Mouse (Mus musculus) adrenal gland, postnatal 36 days (tissue): ENCODE data around the gene Ccdc170. TPM values are rescaled to one million over a fixed set of nuclear protein-coding genes. Genes with fewer than 3 reads are reported as not detected.

Source experiments
- DNase-seq, 2 experiments: peaks; one replicate each; pipeline ENCODE4 v3.0.0; 2021; ENCODE audit warnings: mixed read lengths in 1 of 2
- total RNA-seq, 2 experiments: library from RNA; stranded (reverse); gene quantifications; 2 replicates each; pipeline ENCODE4 v1.2.3; 2021

The Ccdc170 gene
- total RNA-seq, 2 experiments from 2014 or later: 0.10 to 0.66 TPM

DNA sequence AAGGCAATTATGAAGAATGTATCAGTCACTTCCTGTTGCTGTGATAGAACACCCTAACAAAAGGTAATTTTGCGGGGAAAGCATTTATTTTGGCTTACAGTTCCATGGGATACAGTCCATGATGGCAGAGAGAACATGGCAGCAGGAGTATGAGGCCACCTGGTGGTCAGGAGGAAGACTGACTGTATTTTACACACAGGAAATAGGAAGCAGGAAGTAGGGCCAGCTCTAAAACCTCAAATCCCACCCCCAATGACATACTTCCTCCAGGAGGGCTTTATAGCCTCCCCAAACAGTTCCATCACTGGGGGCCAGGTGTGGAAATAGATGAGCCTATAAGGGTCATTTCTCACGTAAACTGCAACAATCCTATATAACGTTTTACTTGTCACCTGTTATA lies 39.8 kb downstream of the Ccdc170 start:
- DNase-seq: no peak

DNA sequence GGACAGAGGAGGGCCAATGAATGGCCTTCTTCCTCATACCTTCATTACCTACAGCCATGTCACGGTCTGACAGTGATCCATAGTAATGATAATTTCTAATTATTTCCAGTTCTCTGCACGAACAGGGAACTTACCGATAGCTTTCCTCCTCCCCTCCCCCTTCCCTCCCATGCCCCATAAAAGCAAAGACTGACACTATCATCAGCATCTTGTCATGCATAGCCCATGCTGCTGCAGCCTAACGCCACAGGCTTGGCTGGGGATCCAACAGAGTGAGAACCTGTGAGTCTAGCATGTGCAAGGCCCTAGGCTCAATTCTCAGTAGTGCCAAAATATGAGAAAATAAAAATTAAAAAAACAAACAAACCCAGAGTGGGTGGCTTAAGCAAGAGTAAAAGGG lies 40.8 kb downstream of the Ccdc170 start:
- DNase-seq: no peak

DNA sequence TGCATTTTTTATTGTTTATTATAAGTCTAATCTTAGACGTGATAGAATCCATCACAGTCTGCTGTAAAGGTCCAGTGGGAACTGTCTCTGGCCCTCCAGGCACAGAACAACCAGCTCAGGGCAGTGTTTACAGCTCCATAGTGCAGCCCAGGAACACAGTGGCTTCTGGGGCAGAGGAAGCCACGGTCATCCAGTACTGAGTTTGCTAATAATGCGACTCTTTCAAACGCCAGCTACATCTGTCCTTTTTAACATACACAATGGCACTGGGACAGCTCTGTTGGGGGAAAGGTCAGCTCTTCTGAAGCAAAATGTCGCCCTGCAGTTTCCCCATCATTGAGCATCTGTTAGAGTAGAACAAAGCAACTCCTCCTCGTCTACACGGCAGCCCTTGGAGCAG lies 45.7 kb downstream of the Ccdc170 start:
- no peak for DNase-seq

DNA sequence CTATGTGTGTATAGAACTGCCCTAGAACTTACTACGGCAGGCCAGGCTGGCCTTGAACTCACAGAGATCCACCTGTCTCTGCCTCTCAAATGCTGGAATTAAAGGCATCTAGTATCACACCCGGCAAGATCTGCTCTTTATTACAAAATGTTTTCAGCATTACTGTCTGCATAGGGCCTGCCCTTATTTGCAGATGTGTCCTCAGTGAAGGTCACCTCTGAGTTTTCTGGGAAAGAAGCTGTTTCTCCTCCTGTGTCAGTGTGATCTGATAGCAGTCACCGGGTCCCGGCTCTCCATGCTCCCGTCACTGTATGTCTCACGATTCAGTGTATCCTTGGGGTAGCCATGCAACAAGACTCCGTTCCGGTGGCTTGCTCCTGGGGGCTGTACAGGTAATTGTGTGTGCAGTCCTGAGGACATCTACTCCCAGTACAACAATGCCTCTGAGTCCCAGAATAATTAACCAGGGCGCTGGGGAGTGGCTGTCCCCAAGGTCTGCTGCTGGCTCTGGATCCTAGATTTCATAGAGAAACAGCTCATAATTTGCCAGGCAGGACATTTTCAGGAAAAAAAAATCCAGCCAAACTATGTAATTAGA lies 48.4 kb downstream of the Ccdc170 start:
- peak; percentile 37 to 54 for DNase-seq

DNA sequence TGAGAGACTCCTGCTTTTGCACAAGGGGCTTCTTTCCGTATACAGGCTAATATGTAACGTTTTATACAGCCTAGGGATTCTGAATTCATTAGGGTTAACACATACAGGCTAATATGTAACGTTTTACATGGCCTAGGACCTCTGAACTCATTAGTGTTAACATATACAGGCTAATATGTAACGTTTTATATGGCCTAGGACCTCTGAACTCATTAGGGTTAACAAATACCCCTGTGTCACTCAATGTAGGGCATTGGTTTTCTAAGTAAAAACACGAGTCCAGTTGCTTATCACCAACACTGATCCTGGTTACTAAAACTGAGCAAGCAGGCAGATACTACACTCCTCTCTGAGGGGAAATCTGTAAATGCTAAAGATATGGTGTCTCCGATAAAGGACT lies 49.6 kb downstream of the Ccdc170 start:
- DNase-seq: no peak

DNA sequence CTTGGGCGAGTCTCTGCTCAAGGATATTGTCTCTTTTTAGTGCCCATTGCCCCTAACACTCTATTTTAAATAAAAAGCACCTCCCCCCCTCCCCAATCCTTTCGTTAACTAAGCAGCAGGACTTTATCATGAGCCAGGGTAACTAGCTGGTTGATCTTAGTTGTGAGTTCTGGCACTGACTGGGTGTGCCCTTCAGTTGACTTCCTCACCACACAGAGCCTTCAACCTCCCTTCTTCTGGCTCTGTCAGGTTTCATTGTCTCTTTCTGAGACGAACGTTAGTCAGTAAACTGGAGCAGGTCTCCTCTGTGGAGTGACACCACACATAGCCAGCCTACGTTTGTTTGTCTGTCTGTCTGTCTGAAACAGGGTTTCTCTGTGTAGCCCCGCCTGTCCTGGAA lies 50.4 kb downstream of the Ccdc170 start:
- no peak for DNase-seq

DNA sequence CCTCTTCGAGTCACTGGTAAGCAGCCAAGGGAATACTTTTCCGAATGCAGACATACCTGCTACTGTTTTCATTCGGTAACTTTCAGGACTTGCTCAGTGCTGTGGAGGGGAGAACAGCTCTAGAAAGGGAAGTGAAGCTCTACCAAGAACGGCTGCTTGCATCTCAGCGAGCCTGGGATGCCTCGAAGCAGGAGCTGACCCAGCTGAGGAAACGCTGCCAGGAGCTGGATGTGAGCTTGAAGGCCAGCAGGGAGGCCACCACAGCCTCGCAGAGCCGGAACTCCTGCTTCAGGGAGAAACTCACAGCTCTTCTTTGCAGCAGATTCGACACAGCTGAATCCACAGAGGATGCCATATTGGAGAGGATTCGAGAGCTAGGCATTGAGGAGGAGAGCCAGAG lies 51.6 kb downstream of the Ccdc170 start:
- DNase-seq: peak; percentile 44 to 61

DNA sequence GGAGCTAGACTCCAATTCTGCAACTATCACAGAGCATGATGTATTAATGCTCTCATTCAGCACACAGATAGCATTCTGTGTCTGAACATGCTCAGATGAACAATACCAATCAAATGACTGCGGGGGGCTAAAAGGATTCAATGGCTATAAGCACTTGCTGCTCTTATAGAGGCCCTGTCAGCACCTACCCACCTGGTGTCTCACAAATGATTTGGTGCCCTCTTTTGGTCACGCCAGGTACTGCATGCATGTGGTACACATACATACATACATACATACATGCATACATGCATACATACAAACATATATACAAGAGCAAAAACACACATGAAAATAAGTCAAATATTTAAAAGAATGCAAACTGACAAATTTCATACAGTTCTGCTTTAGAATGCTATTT lies 63.2 kb downstream of the Ccdc170 start:
- no peak for DNase-seq

DNA sequence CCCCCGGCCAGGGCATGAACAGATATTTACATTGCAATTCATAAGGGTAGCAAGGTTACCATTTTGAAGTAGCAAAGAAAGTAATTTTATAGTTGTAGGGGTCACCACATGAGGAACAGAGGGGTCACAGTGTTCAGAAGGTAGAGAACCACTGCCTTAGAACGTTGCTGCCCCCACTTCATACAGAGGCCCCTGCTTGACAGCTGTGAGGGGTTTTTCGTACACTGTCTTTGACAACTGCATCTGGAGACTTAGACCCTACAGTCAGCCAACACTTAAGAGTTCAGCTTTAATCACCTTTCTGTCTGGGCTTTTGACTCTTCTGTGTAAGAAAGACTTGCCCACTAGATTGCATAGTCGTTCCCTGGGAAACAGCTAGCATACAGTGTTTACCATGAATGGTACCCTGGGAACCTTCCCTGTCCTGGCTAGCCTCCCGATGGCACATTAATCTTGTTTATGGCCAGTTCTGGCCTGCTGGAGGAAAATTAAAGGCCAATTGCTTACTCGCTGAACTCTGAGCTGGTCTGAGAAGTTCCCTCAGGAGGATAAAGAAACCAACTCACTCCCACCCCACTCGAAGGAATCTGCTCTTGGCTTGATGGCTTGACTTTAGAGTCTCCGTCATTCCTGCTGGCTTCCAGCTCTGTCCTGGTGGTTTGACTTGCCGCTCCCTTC lies 71.3 kb downstream of the Ccdc170 start:
- peak; percentile 28 to 32 for DNase-seq

DNA sequence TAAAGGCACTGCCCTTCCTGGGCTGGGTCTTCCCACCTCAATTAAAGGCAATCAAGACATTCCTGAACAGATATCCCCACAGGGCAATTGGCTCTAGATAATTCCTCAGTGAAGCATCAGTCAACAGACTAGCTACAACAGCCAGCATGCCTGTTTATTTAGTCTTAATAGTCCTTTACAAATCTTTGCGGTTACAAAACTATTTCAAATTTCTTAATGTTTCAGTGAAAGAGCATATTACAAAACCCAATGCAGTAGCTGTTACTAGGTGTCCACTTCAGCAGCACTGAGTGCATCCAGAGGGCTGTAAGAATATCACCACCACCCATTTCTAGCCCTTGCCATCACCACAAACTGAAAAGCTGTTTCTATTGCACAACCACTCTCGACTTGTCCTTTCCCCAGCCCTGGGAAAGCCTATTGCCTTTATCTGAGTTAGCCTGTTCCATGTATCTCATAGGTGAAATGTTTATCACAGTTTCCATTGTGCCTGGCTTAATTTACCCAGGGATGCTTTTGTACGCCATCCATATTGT lies 74.6 kb downstream of the Ccdc170 start:
- DNase-seq: no peak

DNA sequence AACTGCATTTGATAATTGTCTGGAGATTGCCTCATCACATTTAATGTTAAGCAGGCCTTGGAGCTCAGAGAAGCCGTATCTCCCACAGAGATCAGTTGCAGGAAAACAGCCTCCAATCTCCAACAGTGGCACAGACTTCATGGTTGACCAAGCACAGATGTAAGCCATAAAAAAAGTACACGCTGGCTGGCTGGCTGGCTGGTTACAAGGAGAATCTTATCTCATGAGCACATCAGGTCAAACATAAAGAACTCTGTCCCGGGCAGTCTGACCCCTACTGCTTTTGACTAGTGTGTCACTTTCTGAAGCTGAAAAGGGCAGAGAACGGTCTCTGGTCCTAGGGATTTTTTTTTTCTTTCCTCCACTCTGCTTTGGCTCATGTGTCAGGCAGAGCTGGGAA lies 76.8 kb downstream of the Ccdc170 start:
- no peak for DNase-seq

DNA sequence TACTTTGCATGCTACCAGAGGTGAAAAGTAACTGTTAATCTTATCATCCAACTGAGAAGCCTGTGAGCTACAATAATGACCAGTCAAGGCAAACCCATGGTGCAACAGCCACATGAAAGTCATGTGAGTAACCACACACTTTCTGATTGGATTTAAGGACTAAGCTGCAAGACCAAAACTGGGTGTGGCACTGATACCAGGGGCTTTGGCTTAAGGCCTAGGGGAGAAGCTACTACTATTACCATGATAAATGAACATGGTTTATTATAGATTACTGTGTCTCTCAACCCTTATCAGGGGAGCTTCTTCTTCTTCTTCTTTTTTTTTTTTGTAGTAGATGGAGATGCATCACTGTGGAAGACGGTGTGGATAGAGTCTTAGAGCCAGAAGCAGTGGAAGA lies 82.8 kb downstream of the Ccdc170 start:
- DNase-seq: no peak

DNA sequence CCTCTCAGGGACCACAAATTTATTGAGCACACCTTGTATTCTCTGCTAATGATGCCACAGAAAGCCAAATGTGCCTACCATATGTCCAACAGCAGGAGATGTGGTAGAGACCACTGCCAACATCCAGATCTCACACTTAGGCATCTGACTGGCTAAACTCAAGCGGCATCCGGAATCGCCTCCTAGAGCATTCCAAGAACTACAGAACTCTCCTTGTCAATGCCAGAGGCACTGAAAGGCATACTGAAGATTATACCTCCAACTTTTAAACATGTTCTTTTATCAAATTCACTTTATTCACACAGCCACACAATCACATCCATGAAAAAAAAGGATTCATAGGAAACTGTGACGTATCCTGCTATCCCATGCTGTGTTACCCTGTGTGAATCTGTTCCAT lies 88.5 kb downstream of the Ccdc170 start:
- DNase-seq: no peak

DNA sequence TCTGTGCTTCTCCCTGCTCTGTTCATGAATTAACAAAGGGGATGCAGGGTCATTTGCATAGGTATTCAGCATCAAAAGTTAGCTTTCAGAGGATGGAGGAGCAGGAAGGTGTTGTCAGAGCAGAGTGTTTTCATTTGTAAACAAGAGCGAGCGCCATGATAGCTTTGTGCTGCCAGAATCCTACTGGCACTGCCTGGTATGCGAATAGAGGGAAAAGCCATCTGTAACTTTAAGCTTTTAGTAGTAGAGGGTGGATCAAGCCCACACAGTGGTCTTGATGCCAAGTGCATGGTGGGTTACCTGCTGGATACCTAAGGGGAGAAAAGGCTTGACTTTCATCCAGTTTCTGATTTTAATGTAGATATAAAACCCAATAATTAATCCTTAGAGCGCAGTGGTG lies 89.0 kb downstream of the Ccdc170 start:
- no peak for DNase-seq

DNA sequence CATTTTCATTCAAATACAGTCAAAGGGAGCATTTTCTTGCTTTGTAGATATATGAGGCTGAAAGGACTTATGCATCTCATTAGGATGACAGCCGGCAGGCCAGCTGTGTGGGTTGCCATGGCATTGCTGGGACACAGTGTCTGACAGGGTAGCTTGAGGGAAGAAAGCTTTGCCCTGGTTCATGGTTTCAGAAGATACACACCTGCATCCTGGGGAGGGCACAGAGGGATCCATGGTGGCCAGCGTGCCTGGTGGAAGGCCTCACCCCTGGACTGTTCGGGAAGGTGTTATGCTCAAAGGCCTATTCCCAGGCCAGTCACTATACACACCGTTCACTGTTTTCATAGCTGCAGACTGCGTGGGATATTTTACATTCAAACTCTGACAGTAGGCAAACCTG lies 99.6 kb downstream of the Ccdc170 start:
- no peak for DNase-seq

DNA sequence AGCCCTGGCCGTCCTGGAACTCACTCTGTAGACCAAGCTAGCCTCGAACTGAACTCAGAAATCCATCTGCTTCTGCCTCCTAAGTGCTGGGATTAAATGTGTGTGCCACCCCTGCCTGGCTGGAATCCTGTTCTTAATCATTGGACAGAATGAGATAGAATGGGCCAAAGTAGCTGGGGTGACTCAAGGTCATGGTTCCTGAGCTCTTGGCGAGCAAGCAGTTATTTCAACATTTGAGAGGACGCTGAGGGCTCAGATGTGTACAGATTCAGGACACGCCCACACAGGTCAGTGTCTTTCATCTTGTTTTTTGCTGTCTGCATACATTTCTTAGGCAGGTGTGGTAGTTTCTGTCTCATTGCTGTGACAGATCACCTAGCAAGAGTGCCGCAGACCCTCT lies 104.4 kb downstream of the Ccdc170 start:
- DNase-seq: peak; percentile 35 to 45

DNA sequence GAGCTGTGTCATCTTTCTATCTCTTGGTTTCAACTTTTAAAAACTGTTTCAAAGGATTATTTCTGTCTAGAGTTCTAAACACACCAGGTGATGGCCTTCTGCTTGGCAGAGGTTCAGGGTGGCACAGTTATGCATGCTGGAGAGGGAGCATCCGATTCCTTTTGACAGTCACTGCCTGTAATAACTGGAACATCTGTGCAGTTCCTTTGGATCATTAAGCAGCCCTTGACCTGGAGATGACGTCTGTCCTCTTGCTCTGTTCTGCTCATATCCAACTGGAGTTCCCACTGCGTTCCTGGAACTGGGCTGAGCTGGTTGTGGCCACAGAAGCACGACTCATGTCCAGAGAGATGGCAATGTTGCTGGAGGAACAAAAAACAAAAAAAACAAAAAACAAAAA lies 107.3 kb downstream of the Ccdc170 start:
- no peak for DNase-seq

DNA sequence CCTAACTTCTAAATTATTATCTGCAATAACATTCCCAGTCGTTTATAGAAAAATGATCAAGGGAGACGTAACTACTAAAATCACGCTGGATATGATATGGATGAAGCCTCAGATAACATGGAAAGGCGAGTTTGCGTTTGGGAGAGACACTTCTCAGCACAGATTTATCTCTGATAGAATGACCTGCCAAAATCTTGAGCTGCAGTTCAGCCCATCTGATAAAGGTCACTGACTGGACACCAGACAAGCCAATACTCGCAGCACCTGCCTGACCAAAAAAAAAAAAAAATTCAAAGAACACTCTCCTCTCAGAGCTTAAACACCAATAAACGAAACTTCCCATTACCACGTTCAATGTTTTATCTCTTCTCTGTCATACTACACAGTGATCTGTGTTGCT lies 108.7 kb downstream of the Ccdc170 start:
- no peak for DNase-seq

DNA sequence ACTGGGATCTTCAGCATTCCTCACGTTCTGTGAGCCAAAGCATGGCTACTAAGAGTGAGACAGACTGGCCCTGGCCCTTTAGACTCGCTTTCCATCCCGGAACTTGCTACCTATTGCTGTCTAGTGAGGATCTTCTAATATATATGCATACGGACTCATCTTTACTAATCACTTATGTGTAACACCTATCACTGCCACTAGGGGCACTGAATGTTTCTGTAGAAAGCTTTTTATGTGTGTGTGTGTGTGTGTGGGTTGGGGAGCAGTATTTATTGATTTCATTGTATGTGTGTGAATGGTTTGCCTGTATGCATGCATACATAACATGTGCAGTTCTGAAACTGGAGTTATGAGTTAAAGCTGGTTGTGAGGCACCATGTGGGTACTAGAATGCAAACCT lies 111.5 kb downstream of the Ccdc170 start:
- DNase-seq: no peak

DNA sequence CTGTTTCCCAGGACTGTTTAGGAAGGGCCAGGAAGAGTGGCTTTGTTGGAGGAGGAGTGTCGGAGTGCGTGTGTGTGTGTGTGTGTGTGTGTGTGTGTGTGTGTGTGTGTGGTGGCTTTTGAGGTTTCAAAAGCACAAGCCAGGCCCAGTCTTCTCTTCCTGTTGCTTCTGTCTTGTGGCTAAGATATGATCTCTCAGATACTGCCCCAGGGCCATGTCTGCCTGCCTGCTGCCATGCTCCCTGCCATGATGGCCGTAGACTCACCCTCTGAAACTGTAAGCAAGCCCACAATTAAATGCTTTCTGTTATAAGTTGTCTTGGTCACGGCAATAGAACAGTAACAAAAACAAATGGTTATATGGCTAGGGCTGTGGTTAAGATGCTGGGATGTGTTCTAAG lies 114.9 kb downstream of the Ccdc170 start:
- DNase-seq: no peak

DNA sequence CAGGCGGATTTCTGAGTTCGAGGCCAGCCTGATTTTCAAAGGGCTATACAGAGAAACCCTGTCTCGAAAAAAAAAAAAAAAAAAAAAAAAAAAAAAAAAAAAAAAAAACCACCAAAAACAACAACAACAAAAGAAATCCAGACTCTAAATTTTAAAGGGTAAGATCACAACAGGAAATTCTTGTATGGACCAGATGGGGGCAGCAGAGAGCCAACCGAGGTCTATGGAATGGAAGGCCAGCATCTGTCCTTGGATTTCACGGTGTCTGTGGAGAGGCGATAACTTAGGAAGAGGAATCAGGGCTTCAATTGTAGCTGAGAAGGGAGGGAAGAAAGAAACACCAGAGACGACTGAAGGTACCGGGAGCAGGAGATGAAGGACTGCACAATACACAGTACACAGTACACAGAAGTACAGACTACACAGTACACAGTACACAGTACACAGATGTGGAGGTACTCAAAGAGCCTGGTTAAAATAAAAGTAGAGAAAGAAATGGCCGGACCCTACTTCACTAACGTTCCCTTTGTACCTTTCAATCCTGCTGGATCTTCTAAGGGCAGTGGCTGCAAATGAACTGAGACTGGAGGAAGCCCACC lies 116.0 kb downstream of the Ccdc170 start:
- DNase-seq: peak; percentile 72 to 79

DNA sequence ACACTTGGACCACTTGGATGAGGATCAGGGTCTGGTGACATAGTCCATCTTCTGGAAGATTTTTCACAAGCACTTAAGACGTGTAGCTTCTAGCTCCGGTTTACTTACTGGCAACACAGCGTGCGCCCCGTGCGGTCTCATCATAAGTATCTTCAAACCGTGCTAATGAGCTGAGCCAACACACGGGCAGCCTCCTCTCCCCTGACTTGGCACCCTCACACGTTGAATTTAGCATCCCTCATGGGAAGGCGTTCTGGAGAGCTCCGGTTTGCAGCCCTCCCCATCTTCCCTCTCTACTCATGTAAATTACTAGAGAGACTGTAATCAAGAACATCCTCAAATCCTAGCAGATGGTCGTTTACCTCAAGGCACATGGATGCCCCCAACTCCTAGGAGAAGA lies 116.6 kb downstream of the Ccdc170 start:
- DNase-seq: no peak

DNA sequence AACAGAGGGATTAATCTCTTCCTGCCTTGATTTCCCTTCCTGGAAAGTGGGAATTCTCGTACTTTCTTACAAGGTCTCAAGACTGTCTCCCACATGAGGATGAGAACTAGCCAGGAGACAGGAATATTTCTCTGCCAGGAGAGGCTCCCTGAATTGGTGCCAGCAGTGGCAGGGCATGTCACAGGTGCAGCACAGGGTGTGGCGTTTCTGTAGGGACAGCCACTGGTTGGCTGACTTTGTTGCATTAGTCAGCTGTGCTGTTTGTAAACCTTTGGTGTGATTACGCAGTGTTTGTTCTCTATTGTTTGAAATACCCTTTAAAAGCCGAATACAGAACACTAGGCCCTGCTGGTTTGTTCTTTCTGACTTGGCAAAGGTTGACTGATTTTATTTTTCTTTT lies 117.3 kb downstream of the Ccdc170 start:
- DNase-seq: no peak
